Mouse (Mus musculus) brain, embryonic 14.5 days (tissue): Measurements from ENCODE around the gene Hps6. TPM values are rescaled to one million over a fixed set of nuclear protein-coding genes. Genes with fewer than 3 reads are reported as not detected.

ENCODE experiments used
- DNase-seq: peaks from one replicate; pipeline ENCODE4 v3.0.0-alpha.2; 2011; ENCODE audit warnings: low read depth
- CTCF ChIP-seq: fragments of 200-500 bp; IDR thresholded peaks from 2 replicates; pipeline ENCODE4 v1.5.1; 2012; ENCODE audit warnings: inconsistent platforms, mild to moderate bottlenecking, moderate library complexity, borderline replicate concordance; ENCODE audit not compliant: insufficient read depth, insufficient read length; ENCODE audit errors: extremely low read depth
- POLR2A ChIP-seq: fragments of 200-500 bp; IDR thresholded peaks from 2 replicates; pipeline ENCODE4 v1.6.1; 2012; ENCODE audit warnings: mild to moderate bottlenecking, inconsistent platforms, borderline replicate concordance; ENCODE audit not compliant: poor library complexity, insufficient read depth, insufficient read length, severe bottlenecking; ENCODE audit errors: extremely low read depth
- polyA plus RNA-seq: library from polyadenylated mRNA; depleted of rRNA; stranded (reverse); fragments of >200 nt; gene quantifications from 2 replicates; pipeline ENCODE4 v1.2.3, GENCODE M21; 2012

The Hps6 gene
- polyA plus RNA-seq, 1 experiment = 2.1 TPM

GRCm38 (mm10) chr19:46041299-46041932 is 38.1 kb downstream of the Hps6 start:
- TF ChIP-seq POLR2A (no peak), CTCF (no peak)

GRCm38 (mm10) chr19:46041933-46042475 is 38.7 kb downstream of the Hps6 start:
- DNase-seq = peak; percentile 96

More at GRCm38 (mm10) chr19:46041299-46041932, 38.1 kb downstream of the Hps6 start:
- no peak for DNase-seq

DNA sequence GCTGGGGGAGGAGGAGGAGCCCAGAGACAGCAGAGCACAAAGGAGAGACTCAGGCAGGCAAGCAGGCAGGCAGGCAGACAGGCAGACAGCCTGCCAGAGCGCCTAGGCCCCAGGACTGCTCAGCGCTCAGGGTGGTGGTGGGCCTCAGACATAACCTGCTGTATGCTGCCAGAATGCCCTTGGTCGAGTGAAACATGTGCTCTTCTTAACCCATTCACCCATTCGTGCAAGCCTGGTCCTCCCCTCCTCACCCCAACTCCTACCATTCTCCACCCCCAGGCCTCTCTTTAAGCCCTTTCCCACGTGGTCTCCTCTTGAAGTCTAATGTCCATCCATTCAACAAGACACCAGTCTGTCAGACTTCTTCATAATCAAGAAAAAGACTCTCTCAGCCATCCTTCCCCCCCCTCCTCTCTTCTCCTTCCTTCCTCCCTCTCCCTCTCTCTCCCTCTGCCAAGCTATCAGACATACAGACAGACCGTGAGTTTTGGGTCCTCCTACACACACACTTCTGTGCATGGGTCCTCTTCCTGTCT is 39.2 kb downstream of the Hps6 start:
- peak; percentile 93 for DNase-seq

More at GRCm38 (mm10) chr19:46041933-46042475, 38.7 kb downstream of the Hps6 start:
- TF ChIP-seq CTCF = no peak
- 0 out of 2 replicates have a peak, but pooled peaks have one; percentile 15 for TF ChIP-seq POLR2A

GRCm38 (mm10) chr19:46043380-46043779 is 40.1 kb downstream of the Hps6 start:
- peak; percentile 73 for DNase-seq
- TF ChIP-seq POLR2A (no peak), CTCF (no peak)

More for the DNA sequence above, 39.2 kb downstream of the Hps6 start:
- TF ChIP-seq POLR2A (peak; percentile 51; the same call in 1 of the 2 replicates), CTCF (no peak)

GRCm38 (mm10) chr19:46044271-46044992 is 41.1 kb downstream of the Hps6 start, which contains the start of gene Pprc1:
Gene Pprc1 (plus strand): TSS chr19:46044886.
- peak; percentile 70 for DNase-seq

DNA sequence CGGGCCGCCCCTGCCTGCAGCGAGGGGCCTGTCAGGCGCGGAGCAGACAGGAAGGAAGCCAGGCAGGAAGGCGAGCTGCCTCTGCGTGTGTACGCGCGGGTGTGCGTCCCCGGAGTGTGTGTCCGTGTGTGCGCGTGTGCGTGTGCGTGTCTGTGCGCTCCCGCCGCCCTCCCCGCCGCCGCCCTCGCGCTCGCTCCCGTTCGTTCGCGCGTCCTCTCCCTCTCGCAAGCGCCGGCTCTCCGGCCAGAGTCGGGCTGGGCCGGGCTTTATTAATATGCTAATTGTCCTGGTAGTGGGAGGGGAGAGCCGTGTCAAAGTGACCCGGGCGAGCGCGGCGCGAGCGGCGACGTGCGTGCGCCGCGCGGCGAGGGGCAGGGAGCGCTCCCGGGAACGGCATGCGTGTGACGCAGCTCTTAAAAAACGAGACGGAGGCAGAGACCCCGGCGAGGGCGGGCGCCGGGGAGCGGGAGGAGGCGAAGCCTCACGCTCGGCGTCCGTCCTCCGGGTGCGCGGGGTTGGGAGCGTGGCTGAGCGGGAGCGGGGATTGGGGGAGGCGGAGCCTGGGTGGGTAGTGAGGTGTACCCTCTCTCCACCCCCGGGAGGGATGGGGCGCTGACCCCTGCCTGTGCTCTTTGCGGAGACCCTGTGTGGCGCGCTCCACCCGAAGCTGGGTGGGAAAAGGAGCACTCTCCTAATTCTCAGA is 41.8 kb downstream of the Hps6 start, which contains the start of gene Ldb1:
Ldb1 (minus strand) TSS at position 222 of the 703 bp plus-strand sequence.
- DNase-seq = peak; percentile 95
- TF ChIP-seq POLR2A (peak; percentile 84), CTCF (no peak)

More at GRCm38 (mm10) chr19:46044271-46044992, 41.1 kb downstream of the Hps6 start, which contains the start of gene Pprc1:
- TF ChIP-seq POLR2A (no peak), CTCF (no peak)

- TF ChIP-seq POLR2A (no peak), CTCF (no peak)
- peak; percentile 79 for DNase-seq
Observed at GRCm38 (mm10) chr19:46045696-46046311, 42.5 kb downstream of the Hps6 start.

DNA sequence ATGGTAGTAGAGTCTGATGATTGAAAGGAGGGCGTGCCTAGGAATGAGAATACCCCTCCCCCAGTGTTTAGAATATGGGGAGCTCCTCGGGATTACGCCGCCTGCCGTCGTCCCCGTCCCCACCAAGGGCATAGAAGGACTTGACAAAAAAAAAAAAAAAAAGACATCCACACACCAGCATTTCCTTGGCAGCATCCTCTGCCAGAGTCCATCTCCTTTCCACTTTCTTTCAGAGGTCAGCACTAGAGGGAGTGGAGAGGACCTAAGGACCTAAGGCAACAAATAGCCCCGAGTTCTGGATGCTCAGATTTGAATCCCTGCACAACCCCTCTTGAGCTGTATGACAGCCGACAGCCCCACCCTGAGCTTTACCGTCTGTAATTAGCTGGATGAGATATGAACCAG is 43.3 kb downstream of the Hps6 start:
- TF ChIP-seq POLR2A (no peak), CTCF (no peak)
- DNase-seq = peak; percentile 48

GRCm38 (mm10) chr19:46047426-46047825 is 44.1 kb downstream of the Hps6 start:
- no peak for DNase-seq
- TF ChIP-seq POLR2A = no peak
- TF ChIP-seq CTCF = no peak

DNA sequence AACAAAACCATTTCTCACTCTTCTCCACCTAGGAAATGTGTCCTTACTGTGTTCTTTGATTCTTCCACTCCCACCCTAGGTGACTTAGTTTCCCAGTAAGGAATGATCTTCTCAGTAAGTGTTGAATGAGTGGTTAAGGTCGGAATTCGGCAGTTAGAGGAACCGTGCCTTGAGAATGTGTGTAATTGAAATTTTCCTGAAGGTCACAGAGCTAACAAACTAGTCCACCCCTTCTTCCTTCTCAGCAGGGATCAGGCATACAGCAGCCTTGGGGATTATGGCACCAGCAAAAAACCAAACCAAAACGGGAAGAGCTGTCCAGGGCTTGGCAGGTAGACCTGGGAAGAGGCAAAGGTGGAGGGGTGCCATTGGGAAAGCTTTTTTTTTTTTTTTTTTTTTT is 45.8 kb downstream of the Hps6 start:
- DNase-seq = no peak
- TF ChIP-seq CTCF (no peak), POLR2A (no peak)
